Mouse (Mus musculus): Measurements from ENCODE around the gene Nol7. TPM values are rescaled to one million over a fixed set of nuclear protein-coding genes. Genes with fewer than 3 reads are reported as not detected.

Gene Nol7
- 152 and 167 TPM in 2 replicates for polyA plus RNA-seq (2015; fragmentation: Nextera tagmentation; extraction: Ambion mirVana)

- WGBS, result 1% methylated on average over 62 of the region's 72 CpGs
- peak within 1 kb of the TSS; percentile 86 for H3K4me2 ChIP-seq (ENCODE audit: low read length)
- no peaks in the 10 kb centered on the region for H3K9me3 ChIP-seq (ENCODE audit: control insufficient read depth, low read length)
- H3K27ac ChIP-seq (ENCODE audit: low read length), result peak within 1 kb of the TSS; percentile 97
- no peaks in the 10 kb centered on the region for H3K27me3 ChIP-seq (replicated peaks; ENCODE audit: control insufficient read depth, insufficient read depth, low read length)
- peak; percentile 92 for ATAC-seq
- peaks cover 13% of the 10 kb centered on the region for H3K4me1 ChIP-seq (replicated peaks; ENCODE audit: control insufficient read depth, insufficient read depth, low read length)
- H3K4me3 ChIP-seq (replicated peaks; ENCODE audit: low read length), result peak within 1 kb of the TSS; percentile 90
- H3K36me3 ChIP-seq (ENCODE audit: control insufficient read depth, insufficient read depth), result peaks cover 19% of the 10 kb centered on the region
- H3K9ac ChIP-seq (replicated peaks; ENCODE audit: low read depth, low read length), result peak within 1 kb of the TSS; percentile 92
Measured at GRCm38 (mm10) chr13:43398297-43399080, at the start of gene Nol7. Gene Nol7 (plus strand): TSS chr13:43398390.

- no peak overlapping the region for H3K27ac ChIP-seq (ENCODE audit: low read length)
- H3K36me3 ChIP-seq (ENCODE audit: control insufficient read depth, insufficient read depth), result no peaks in the 10 kb centered on the region
- WGBS, result 87% methylated on average over 8 of the region's 8 CpGs
- H3K9me3 ChIP-seq (ENCODE audit: control insufficient read depth, low read length), result no peaks in the 10 kb centered on the region
- no peak overlapping the region for H3K4me2 ChIP-seq (ENCODE audit: low read length)
- no peak overlapping the region for H3K4me3 ChIP-seq (replicated peaks; ENCODE audit: low read length)
- H3K9ac ChIP-seq (replicated peaks; ENCODE audit: low read depth, low read length), result no peak overlapping the region
- H3K4me1 ChIP-seq (replicated peaks; ENCODE audit: control insufficient read depth, insufficient read depth, low read length), result no peaks in the 10 kb centered on the region
- no peak for ATAC-seq
- H3K27me3 ChIP-seq (replicated peaks; ENCODE audit: control insufficient read depth, insufficient read depth, low read length), result no peaks in the 10 kb centered on the region
Measured at GRCm38 (mm10) chr13:43349376-43349775, 48.8 kb upstream of the Nol7 start.

DNA sequence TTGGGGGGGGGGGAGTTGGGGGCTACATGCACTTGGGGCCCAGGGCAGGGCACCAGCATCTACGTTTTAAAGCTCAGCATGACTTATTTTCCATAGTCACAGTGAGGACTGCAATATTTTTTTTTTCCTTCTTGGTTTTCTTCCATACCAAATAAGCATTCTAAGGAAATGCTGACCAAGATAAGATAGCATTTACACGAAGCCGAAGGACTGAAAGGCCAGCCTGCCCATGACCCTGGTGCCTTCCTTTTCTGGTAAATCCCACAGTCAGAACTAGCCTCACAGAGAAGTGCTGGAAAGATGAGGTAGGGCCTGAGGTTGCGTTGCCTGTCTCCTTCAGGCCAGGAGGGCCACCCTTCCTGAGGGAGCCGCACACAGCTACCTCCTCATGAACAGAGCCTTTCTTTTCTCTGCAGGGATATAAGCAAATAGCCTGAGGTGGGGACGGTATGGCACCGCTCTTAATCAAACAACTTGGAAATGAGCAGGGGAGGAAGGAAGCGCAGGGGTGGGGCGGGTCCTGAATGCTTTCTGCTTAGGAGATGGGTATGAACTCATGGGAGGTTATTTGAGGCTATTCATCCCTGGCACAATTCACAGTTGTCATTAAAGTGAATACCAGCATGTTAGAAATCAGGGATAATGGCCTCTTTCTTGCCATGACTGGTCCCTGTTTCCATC is 47.6 kb upstream of the Nol7 start:
- Histone ChIP-seq H3K27me3 (replicated peaks; ENCODE audit: control insufficient read depth, insufficient read depth, low read length) (no peaks in the 10 kb centered on the region), H3K4me3 (replicated peaks; ENCODE audit: low read length) (no peak overlapping the region), H3K4me1 (replicated peaks; ENCODE audit: control insufficient read depth, insufficient read depth, low read length) (no peaks in the 10 kb centered on the region), H3K4me2 (ENCODE audit: low read length) (no peak overlapping the region), H3K9me3 (ENCODE audit: control insufficient read depth, low read length) (no peaks in the 10 kb centered on the region), H3K9ac (replicated peaks; ENCODE audit: low read depth, low read length) (no peak overlapping the region), H3K27ac (ENCODE audit: low read length) (no peak overlapping the region), H3K36me3 (ENCODE audit: control insufficient read depth, insufficient read depth) (no peaks in the 10 kb centered on the region)
- ATAC-seq, result no peak
- WGBS, result 81% methylated on average over 9 of the region's 9 CpGs

DNA sequence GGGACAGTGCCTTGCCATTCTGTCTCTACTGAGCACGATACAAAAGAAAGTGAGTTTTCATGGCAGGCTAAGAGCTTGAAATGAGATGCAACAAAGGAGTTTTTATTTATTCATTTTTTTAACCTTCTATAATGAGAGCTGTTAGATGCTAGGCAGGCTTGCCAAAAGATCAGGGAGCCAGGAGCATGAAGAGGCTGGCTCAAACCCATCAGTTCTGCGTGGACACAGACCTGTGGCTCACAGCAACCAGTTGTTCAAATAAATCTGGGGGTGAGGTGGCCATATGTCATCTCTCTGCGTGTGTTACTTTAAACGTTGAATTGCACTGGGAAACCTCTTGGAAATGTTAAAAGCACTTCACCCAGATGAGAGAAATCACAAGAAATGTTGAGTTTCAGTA is 44.8 kb upstream of the Nol7 start:
- H3K27me3 ChIP-seq (replicated peaks; ENCODE audit: control insufficient read depth, insufficient read depth, low read length), result no peaks in the 10 kb centered on the region
- no peak overlapping the region for H3K4me2 ChIP-seq (ENCODE audit: low read length)
- no peaks in the 10 kb centered on the region for H3K36me3 ChIP-seq (ENCODE audit: control insufficient read depth, insufficient read depth)
- H3K4me1 ChIP-seq (replicated peaks; ENCODE audit: control insufficient read depth, insufficient read depth, low read length), result no peaks in the 10 kb centered on the region
- WGBS, result 50% methylated on average over 4 of the region's 4 CpGs
- H3K27ac ChIP-seq (ENCODE audit: low read length), result no peak overlapping the region
- no peak for ATAC-seq
- H3K9ac ChIP-seq (replicated peaks; ENCODE audit: low read depth, low read length), result no peak overlapping the region
- H3K4me3 ChIP-seq (replicated peaks; ENCODE audit: low read length), result no peak overlapping the region
- no peaks in the 10 kb centered on the region for H3K9me3 ChIP-seq (ENCODE audit: control insufficient read depth, low read length)

DNA sequence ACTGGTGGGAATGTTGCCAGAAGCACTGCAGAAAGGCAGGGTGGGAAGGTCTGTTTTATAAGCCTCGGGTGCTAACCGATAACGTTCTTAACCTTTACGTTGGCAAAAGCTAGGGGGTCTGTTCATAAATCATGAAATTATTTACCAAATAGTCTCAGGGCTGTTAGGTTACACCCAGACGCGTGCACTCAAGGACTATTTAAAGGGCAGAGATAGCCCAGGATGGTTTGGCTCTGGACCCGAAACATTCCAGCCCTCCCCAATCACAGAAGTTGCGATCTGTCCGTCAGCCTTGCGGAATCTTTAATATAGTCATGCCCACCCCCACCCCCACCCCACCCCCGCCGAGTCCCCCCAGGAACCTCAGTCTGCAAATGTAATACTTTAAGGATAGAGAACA is 43.8 kb upstream of the Nol7 start:
- Histone ChIP-seq H3K9me3 (ENCODE audit: control insufficient read depth, low read length) (no peaks in the 10 kb centered on the region), H3K36me3 (ENCODE audit: control insufficient read depth, insufficient read depth) (no peaks in the 10 kb centered on the region), H3K9ac (replicated peaks; ENCODE audit: low read depth, low read length) (no peak overlapping the region), H3K4me1 (replicated peaks; ENCODE audit: control insufficient read depth, insufficient read depth, low read length) (no peaks in the 10 kb centered on the region), H3K27ac (ENCODE audit: low read length) (no peak overlapping the region), H3K4me3 (replicated peaks; ENCODE audit: low read length) (no peak overlapping the region), H3K4me2 (ENCODE audit: low read length) (no peak overlapping the region), H3K27me3 (replicated peaks; ENCODE audit: control insufficient read depth, insufficient read depth, low read length) (no peaks in the 10 kb centered on the region)
- no peak for ATAC-seq
- WGBS, result 85% methylated on average over 12 of the region's 12 CpGs

DNA sequence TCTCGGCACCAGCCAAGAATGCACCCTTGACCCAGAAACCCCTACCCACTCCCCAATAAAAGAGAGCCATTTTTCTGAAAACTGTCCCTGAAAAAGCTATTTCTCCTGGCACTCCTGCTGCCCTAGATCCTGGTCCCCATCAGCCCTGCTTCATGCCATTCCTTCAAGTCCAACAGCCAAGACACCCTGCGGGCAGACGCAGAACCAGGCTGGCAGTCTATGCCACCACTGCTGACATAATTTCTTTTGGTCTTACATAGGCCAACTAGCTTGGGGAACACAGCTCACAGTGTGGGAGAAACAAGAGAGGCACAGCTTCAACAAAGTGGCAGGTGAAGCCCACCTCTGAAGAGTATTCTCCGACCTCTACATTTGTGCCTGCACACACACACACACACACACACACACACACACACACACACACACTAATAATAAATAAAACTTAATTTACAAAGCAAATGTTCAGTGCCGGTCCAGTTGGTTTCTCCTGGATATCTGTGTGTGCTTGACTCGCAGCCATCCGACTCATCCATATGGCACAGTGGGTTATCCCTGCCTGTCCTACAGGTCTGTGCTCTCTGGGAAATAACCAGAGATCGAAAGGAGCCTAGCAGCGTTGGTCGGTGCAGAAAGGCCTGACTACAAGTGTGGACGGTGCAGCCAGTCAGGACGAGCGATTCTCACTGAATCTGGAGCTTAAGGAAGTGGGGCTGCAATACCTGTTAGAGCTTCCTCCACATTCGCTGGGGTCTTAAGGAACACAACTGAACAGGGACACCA is 41.7 kb upstream of the Nol7 start:
- Histone ChIP-seq H3K27me3 (replicated peaks; ENCODE audit: control insufficient read depth, insufficient read depth, low read length) (no peaks in the 10 kb centered on the region), H3K9ac (replicated peaks; ENCODE audit: low read depth, low read length) (no peak overlapping the region), H3K9me3 (ENCODE audit: control insufficient read depth, low read length) (no peaks in the 10 kb centered on the region), H3K4me3 (replicated peaks; ENCODE audit: low read length) (no peak overlapping the region), H3K36me3 (ENCODE audit: control insufficient read depth, insufficient read depth) (no peaks in the 10 kb centered on the region), H3K27ac (ENCODE audit: low read length) (no peak overlapping the region), H3K4me1 (replicated peaks; ENCODE audit: control insufficient read depth, insufficient read depth, low read length) (no peaks in the 10 kb centered on the region), H3K4me2 (ENCODE audit: low read length) (no peak overlapping the region)
- WGBS, result 90% methylated on average over 14 of the region's 14 CpGs
- ATAC-seq, result no peak

DNA sequence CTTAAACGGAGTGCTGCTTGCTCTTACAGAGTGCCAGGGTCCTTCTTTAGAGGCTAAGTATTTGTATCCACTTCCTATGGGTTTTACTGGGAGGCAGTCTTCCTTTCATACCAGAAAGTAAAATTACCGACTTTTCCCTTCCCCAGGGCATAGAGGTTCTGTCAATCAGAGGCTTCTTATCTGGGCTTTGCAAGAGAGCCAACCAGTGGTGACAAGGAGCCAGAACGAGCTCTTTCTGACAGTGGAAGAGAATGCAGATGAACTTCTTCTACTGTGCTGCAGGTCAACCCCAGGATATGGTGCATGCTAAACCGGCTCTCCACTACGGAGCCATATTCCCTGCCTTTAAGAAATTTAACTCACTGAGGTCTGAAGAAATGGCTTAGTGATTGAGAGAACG is 37.7 kb upstream of the Nol7 start:
- Histone ChIP-seq H3K27ac (ENCODE audit: low read length) (no peak overlapping the region), H3K36me3 (ENCODE audit: control insufficient read depth, insufficient read depth) (no peaks in the 10 kb centered on the region), H3K9me3 (ENCODE audit: control insufficient read depth, low read length) (no peaks in the 10 kb centered on the region), H3K4me3 (replicated peaks; ENCODE audit: low read length) (no peak overlapping the region), H3K4me1 (replicated peaks; ENCODE audit: control insufficient read depth, insufficient read depth, low read length) (0 out of 2 replicates have a peak, but pooled peaks cover 4% of the 10 kb centered on the region), H3K4me2 (ENCODE audit: low read length) (no peak overlapping the region), H3K27me3 (replicated peaks; ENCODE audit: control insufficient read depth, insufficient read depth, low read length) (no peaks in the 10 kb centered on the region), H3K9ac (replicated peaks; ENCODE audit: low read depth, low read length) (no peak overlapping the region)
- ATAC-seq, result no peak
- 69% methylated on average over 6 of the region's 6 CpGs for WGBS

- ATAC-seq, result no peak
- WGBS, result 71% methylated on average over 9 of the region's 9 CpGs
Measured at GRCm38 (mm10) chr13:43362353-43362752, 35.8 kb upstream of the Nol7 start.

More at GRCm38 (mm10) chr13:43362353-43362752, 35.8 kb upstream of the Nol7 start:
- H3K9ac ChIP-seq (replicated peaks; ENCODE audit: low read depth, low read length), result no peak overlapping the region
- H3K27ac ChIP-seq (ENCODE audit: low read length), result no peak overlapping the region
- no peak overlapping the region for H3K4me2 ChIP-seq (ENCODE audit: low read length)
- no peaks in the 10 kb centered on the region for H3K9me3 ChIP-seq (ENCODE audit: control insufficient read depth, low read length)
- no peak overlapping the region for H3K4me3 ChIP-seq (replicated peaks; ENCODE audit: low read length)
- H3K4me1 ChIP-seq (replicated peaks; ENCODE audit: control insufficient read depth, insufficient read depth, low read length), result peaks cover 9% of the 10 kb centered on the region
- no peaks in the 10 kb centered on the region for H3K36me3 ChIP-seq (ENCODE audit: control insufficient read depth, insufficient read depth)
- H3K27me3 ChIP-seq (replicated peaks; ENCODE audit: control insufficient read depth, insufficient read depth, low read length), result no peaks in the 10 kb centered on the region

Measured in forebrain, embryonic 16.5 days (tissue).